Mouse (Mus musculus): ENCODE measurements around the gene Rfx5.

Gene Rfx5

DNA sequence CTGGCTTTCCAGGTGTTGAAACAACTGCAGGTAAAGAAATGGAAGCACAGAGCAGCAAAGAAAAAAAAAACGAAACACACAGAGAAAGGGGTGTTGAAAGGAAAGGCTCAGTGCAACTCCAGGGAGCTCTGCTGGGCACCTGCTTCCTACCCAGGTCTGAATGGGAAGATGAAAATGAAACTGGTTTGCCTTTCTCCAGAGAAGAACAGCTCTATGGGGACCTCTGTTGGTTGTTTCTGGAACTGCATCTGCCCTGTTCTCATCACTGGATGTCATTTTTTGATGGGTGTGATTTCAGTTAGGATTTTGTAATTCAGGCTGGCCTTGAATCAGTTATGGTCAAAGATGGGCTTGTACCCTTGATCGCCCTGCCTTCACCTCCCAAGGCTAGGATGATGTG lies 43.1 kb downstream of the Rfx5 start:
- peak; percentile 87 for DNase-seq (ENCODE audit: low spot score)

DNA sequence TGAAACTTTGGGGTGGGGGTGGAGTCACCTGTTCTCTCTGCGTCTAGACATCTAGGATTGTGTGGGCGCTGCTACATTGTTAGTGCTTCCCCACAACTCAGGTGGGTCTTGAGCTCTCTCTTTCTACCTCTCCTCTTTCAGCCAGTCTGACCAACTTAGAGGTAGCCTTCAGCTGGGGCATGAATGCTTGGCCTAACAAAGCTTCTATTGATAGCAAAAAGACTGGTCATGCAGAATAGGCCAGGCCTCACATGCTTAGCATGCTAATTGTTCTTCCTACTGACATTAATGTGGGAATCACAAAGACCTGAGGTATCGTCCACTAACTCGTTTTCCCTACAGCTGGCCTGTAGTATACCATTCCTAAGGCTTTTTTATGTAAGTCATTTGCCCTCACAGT lies 48.7 kb downstream of the Rfx5 start:
- no peak for DNase-seq (ENCODE audit: low spot score)

DNA sequence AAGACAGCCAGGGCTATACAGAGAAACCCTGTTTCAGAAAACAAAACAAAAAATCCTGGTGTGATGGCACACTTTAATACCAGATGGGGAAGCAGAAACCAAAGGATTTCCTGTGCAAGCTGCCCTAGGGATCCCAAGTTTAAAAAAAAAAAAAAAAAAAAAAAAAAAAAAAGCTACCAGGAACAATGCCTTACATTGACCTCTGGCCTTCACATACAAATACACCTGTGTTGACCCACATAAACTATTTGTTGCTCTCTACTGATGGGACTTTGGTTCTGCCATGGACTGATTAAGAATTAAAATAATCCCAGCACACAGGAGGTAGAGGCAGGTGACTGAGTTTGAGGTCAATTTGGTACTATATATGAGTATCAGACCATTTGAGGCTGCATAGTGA lies 49.4 kb downstream of the Rfx5 start:
- DNase-seq (ENCODE audit: low spot score), result no peak

DNA sequence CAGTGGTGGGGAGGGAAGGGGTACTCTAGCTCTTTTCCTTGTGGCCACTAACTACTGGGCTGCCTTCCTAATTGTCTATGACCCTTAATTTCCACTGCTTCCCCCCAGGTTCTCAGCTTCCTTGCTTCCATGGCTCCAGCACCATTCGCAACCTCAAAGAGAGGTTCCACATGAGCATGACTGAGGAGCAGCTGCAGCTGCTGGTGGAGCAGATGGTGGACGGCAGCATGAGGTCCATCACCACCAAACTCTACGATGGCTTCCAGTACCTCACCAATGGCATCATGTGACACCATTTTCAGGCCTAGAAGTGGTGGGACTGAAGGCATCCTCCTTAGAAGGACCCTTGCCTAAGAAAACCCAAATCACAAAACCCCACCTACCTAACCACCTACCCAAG lies 51.8 kb downstream of the Rfx5 start:
- no peak for DNase-seq (ENCODE audit: low spot score)

DNA sequence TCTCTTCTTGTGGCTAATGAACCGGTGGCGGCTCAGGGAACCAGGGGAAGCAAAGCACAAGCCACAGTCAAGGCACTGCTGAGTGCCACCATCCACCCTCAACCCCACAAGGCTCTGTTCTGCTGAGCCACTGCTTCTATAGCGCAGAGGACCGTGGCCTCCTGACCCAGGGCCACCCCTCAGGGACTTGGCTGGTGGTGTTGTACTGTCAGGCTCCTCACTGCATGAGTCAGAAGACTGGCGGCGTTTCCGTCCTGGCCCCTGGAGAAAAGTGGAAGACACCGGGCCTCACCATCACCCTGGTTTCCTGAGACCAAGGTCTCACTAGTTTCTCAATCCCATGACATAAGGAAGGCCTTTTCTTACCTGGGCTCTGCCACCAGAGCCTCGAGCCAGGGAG lies 53.8 kb downstream of the Rfx5 start:
- no peak for DNase-seq (ENCODE audit: low spot score)

DNA sequence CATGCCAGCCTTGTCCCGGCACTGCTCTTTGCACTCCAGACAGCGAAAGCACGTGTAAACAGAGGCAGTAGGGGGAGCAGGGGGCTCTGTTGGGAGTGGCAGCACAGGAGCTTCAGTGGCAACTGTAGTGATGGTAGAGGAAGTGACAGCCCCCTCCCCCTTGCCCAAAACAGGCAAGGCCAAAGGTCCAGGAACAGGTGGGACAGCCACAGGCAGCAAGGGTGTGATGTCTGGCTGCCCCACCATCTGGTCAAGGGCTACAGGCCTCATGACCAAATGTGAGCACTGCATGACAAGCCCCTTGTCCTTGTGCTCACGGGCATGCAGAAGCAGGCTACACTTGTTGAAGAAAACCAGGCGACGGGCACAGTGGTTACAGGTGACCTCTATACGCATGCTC lies 56.5 kb downstream of the Rfx5 start:
- no peak for DNase-seq (ENCODE audit: low spot score)
